Mouse (Mus musculus) thymus, postnatal 36 days (tissue): Measurements from ENCODE around the gene Btc.

Experiments
- DNase-seq, 2 experiments: peaks; one replicate each; pipeline ENCODE4 v3.0.0; 2022; ENCODE audit warnings: mixed read lengths in 2 of 2

The Btc gene

GRCm38 (mm10) chr5:91402339-91403211 is at the start of gene Btc:
Gene Btc, minus strand, starts transcription at chr5:91402994.
- DNase-seq: peak; percentile 64 to 69

GRCm38 (mm10) chr5:91444981-91445517 is 42.3 kb upstream of the Btc start:
- DNase-seq: no peak

GRCm38 (mm10) chr5:91436563-91436962 is 33.8 kb upstream of the Btc start:
- no peak for DNase-seq

GRCm38 (mm10) chr5:91434723-91435658 is 32.2 kb upstream of the Btc start:
- DNase-seq: no peak

GRCm38 (mm10) chr5:91428547-91428946 is 25.8 kb upstream of the Btc start:
- DNase-seq: no peak

GRCm38 (mm10) chr5:91413814-91414213 is 11.0 kb upstream of the Btc start:
- no peak for DNase-seq

- DNase-seq: no peak
These were observed 1.5 kb upstream of the Btc start for GRCm38 (mm10) chr5:91404263-91404662.

GRCm38 (mm10) chr5:91403281-91403680 is 487 bp upstream of the Btc start:
- no peak for DNase-seq

- no peak for DNase-seq
These were observed 2.2 kb downstream of the Btc start for GRCm38 (mm10) chr5:91400493-91401096.

- DNase-seq: no peak
These were observed 27.3 kb downstream of the Btc start for GRCm38 (mm10) chr5:91375467-91375866.

- no peak for DNase-seq
These were observed 34.7 kb downstream of the Btc start for GRCm38 (mm10) chr5:91368061-91368565.

GRCm38 (mm10) chr5:91366925-91367324 is 35.9 kb downstream of the Btc start:
- no peak for DNase-seq

GRCm38 (mm10) chr5:91363274-91363991 is 39.4 kb downstream of the Btc start:
- DNase-seq: no peak

GRCm38 (mm10) chr5:91352645-91353044 is 50.1 kb downstream of the Btc start:
- DNase-seq: no peak

GRCm38 (mm10) chr5:91345681-91346080 is 57.1 kb downstream of the Btc start:
- DNase-seq: no peak

- DNase-seq: no peak
These were observed 57.7 kb downstream of the Btc start for GRCm38 (mm10) chr5:91345064-91345463.

- DNase-seq: peak; percentile 35 to 39
These were observed 60.6 kb downstream of the Btc start for GRCm38 (mm10) chr5:91341981-91342760.

- DNase-seq: no peak
These were observed 68.6 kb downstream of the Btc start for GRCm38 (mm10) chr5:91334227-91334626.

- DNase-seq: no peak
These were observed 70.5 kb downstream of the Btc start for GRCm38 (mm10) chr5:91332079-91332865.

- DNase-seq: no peak
These were observed 81.0 kb downstream of the Btc start for GRCm38 (mm10) chr5:91321840-91322239.
